Mouse (Mus musculus): Measurements from ENCODE around the gene Filip1. TPM values are rescaled to one million over a fixed set of nuclear protein-coding genes. Genes with fewer than 3 reads are reported as not detected.

The Filip1 gene
- polyA plus RNA-seq, 1 experiment from 2014 or later = 4.2 TPM

DNA sequence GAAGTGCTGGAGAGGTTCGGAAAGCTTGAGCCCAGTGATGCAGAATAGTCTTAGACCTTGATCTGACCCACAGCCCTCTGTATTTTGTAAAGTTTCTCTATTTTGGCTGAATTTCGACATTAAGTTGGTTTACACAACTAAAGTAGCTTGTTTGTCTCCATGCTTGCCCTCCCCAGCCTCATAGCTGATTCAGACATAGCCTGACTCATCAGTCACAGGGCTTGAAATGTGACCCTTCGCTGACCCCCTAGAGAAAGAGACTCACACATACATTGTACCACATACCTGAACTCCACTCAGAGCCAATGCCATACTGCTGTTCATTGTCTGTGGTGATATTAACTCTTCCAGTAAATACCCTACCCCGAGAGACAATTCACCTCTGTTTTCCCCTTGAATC lies 19.6 kb downstream of the Filip1 start:
- no peaks in the 10 kb centered on the region for H3K4me1 ChIP-seq (ENCODE audit: control insufficient read depth, insufficient read depth, low read length)
- H3K4me3 ChIP-seq (replicated peaks; ENCODE audit: low read depth, low read length) = no peak overlapping the region
- H3K27ac ChIP-seq (replicated peaks; ENCODE audit: low read depth, low read length) = no peak overlapping the region
- WGBS = 84% methylated on average over 4 of the region's 4 CpGs
- ATAC-seq (ENCODE audit: low FRiP score, low TSS enrichment) = no peak
- DNase-seq = no peak
- no peaks in the 10 kb centered on the region for H3K36me3 ChIP-seq (ENCODE audit: control insufficient read depth, insufficient read depth, low read length)
- H3K4me2 ChIP-seq (ENCODE audit: low read length) = no peak overlapping the region
- H3K9ac ChIP-seq (replicated peaks; ENCODE audit: low read length) = no peak overlapping the region
- H3K27me3 ChIP-seq (ENCODE audit: control insufficient read depth, insufficient read depth, low read length) = no peaks in the 10 kb centered on the region
- H3K9me3 ChIP-seq (ENCODE audit: control insufficient read depth, low read length) = no peaks in the 10 kb centered on the region

DNA sequence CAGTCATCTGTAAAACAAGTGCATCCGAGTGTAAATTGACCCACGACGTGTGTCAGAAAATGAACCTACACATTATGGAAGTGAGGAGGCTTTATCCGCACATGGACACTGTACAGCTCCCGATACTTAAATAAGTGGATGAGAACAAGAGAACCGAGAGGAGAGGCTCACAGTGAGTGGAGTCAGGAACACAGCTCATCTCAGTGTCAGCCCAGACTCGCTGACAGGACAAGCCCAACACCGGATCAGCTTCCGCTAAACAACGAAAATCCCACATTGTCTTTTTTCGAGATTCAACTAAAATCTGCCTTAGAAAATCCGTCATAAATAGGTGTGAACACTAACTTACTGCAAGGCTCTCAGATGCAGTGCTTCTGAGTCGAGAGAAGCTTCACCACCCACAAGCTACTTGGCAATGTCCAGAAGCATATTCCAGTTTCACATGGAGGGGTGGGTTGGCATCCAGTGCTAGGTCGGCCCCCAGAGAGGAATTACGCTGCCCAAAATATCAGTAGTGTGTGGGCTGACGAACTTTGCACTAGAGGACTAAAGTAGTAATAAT lies 22.1 kb downstream of the Filip1 start:
- no peak overlapping the region for H3K4me2 ChIP-seq (ENCODE audit: low read length)
- no peaks in the 10 kb centered on the region for H3K4me1 ChIP-seq (ENCODE audit: control insufficient read depth, insufficient read depth, low read length)
- WGBS = 83% methylated on average over 16 of the region's 16 CpGs
- H3K27me3 ChIP-seq (ENCODE audit: control insufficient read depth, insufficient read depth, low read length) = no peaks in the 10 kb centered on the region
- H3K9me3 ChIP-seq (ENCODE audit: control insufficient read depth, low read length) = no peaks in the 10 kb centered on the region
- H3K9ac ChIP-seq (replicated peaks; ENCODE audit: low read length) = no peak overlapping the region
- H3K27ac ChIP-seq (replicated peaks; ENCODE audit: low read depth, low read length) = no peak overlapping the region
- no peaks in the 10 kb centered on the region for H3K36me3 ChIP-seq (ENCODE audit: control insufficient read depth, insufficient read depth, low read length)
- H3K4me3 ChIP-seq (replicated peaks; ENCODE audit: low read depth, low read length) = no peak overlapping the region
- ATAC-seq (ENCODE audit: low FRiP score, low TSS enrichment) (no peak), DNase-seq (no peak)

DNA sequence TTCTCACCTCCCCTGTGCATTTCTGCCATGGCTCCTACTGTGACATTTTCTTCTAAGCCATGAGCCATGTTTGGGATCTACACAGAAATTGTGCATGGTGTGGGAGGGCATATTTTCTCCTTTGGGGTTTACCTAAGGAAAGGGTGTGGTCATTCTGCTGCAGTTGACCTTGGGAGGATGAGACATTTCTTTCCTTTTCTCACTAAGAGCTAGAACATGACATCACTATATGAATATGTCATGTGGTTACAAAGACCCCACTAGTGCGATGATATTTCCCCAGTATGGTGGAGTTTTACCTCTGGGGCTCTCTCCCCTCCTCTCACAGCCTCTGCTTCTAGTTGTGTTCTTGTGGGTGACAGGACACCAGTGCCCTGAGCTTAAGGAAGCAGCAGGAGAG lies 22.9 kb downstream of the Filip1 start:
- 93% methylated on average over 1 of the region's 1 CpGs for WGBS
- Histone ChIP-seq H3K4me2 (ENCODE audit: low read length) (no peak overlapping the region), H3K4me1 (ENCODE audit: control insufficient read depth, insufficient read depth, low read length) (no peaks in the 10 kb centered on the region)

DNA sequence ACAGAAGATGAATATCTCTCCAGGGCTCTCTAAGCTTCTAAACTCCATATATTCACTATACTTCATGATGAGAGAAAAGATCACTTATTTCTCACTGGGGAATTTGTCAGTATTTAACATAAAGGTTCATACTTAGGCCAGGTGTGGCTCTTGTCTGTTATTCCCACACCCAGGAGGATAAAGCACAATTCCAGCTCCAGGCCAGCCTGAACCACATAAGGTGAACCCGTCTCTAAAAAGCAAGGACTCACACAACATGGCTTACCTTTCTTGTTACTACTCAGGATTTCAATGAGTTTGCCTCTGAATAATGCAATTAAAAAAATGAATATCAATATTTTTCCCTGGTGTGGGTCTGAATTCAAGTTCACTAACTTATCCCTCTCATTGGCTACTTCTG lies 23.6 kb downstream of the Filip1 start:
- H3K4me3 ChIP-seq (replicated peaks; ENCODE audit: low read depth, low read length) = no peak overlapping the region
- no peak overlapping the region for H3K4me2 ChIP-seq (ENCODE audit: low read length)
- no peaks in the 10 kb centered on the region for H3K27me3 ChIP-seq (ENCODE audit: control insufficient read depth, insufficient read depth, low read length)
- H3K36me3 ChIP-seq (ENCODE audit: control insufficient read depth, insufficient read depth, low read length) = no peaks in the 10 kb centered on the region
- no peaks in the 10 kb centered on the region for H3K4me1 ChIP-seq (ENCODE audit: control insufficient read depth, insufficient read depth, low read length)
- H3K9me3 ChIP-seq (ENCODE audit: control insufficient read depth, low read length) = no peaks in the 10 kb centered on the region
- ATAC-seq (ENCODE audit: low FRiP score, low TSS enrichment) (no peak), DNase-seq (no peak)
- H3K27ac ChIP-seq (replicated peaks; ENCODE audit: low read depth, low read length) = no peak overlapping the region
- H3K9ac ChIP-seq (replicated peaks; ENCODE audit: low read length) = no peak overlapping the region
- WGBS = 95% methylated on average over 1 of the region's 1 CpGs

More for the DNA sequence above, 22.9 kb downstream of the Filip1 start:
- DNase-seq = no peak
- Histone ChIP-seq H3K27ac (replicated peaks; ENCODE audit: low read depth, low read length) (no peak overlapping the region), H3K9ac (replicated peaks; ENCODE audit: low read length) (no peak overlapping the region), H3K36me3 (ENCODE audit: control insufficient read depth, insufficient read depth, low read length) (no peaks in the 10 kb centered on the region), H3K4me3 (replicated peaks; ENCODE audit: low read depth, low read length) (no peak overlapping the region), H3K27me3 (ENCODE audit: control insufficient read depth, insufficient read depth, low read length) (no peaks in the 10 kb centered on the region), H3K9me3 (ENCODE audit: control insufficient read depth, low read length) (no peaks in the 10 kb centered on the region)
- ATAC-seq (ENCODE audit: low FRiP score, low TSS enrichment) = no peak

DNA sequence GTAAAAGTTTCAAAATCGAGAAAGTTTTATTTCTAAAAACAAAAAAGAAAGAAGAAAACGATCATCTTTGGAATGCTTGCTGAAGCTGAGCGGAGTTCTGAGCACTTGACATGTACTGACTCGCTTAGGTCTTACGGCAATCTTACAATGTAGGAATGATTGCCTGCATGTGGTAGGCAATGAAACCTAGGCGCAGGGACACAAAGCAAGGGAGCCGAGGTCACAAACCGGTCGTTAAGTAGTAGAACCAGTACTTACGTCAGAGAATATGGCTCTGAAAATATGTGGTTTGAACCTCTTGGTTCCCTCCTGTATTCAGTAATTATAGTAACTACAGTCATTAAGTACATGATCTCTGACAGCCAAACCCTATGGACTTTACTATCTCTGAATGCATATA lies 29.4 kb downstream of the Filip1 start:
- Histone ChIP-seq H3K4me2 (ENCODE audit: low read length) (no peak overlapping the region), H3K36me3 (ENCODE audit: control insufficient read depth, insufficient read depth, low read length) (no peaks in the 10 kb centered on the region), H3K9ac (replicated peaks; ENCODE audit: low read length) (no peak overlapping the region), H3K4me3 (replicated peaks; ENCODE audit: low read depth, low read length) (no peak overlapping the region), H3K27me3 (ENCODE audit: control insufficient read depth, insufficient read depth, low read length) (no peaks in the 10 kb centered on the region), H3K9me3 (ENCODE audit: control insufficient read depth, low read length) (no peaks in the 10 kb centered on the region), H3K4me1 (ENCODE audit: control insufficient read depth, insufficient read depth, low read length) (no peaks in the 10 kb centered on the region), H3K27ac (replicated peaks; ENCODE audit: low read depth, low read length) (no peak overlapping the region)
- ATAC-seq (ENCODE audit: low FRiP score, low TSS enrichment) (no peak), DNase-seq (no peak)
- 93% methylated on average over 10 of the region's 10 CpGs for WGBS

DNA sequence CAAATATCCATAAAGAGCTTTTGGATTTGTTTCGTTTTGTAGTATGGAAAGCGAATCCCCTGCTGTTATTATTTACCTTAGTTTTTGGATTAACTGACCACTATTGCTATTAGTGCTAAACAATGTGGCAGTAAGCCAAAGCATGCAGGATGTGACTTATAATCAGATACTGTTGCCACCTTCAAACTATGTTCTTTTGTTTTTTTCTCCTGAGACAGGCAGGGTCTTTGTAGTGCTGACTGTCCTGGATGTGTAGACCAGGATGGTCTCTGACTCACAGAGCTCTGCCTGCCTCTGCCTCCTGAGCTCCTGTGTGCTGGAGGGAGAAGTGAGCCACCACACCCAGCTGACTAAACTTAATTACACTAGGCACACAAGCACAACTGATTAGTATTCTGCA lies 33.4 kb downstream of the Filip1 start:
- H3K27me3 ChIP-seq (ENCODE audit: control insufficient read depth, insufficient read depth, low read length) = no peaks in the 10 kb centered on the region
- H3K9me3 ChIP-seq (ENCODE audit: control insufficient read depth, low read length) = no peaks in the 10 kb centered on the region
- H3K4me2 ChIP-seq (ENCODE audit: low read length) = no peak overlapping the region
- WGBS = 92% methylated on average over 2 of the region's 2 CpGs
- H3K4me3 ChIP-seq (replicated peaks; ENCODE audit: low read depth, low read length) = no peak overlapping the region
- no peaks in the 10 kb centered on the region for H3K36me3 ChIP-seq (ENCODE audit: control insufficient read depth, insufficient read depth, low read length)
- DNase-seq (no peak), ATAC-seq (ENCODE audit: low FRiP score, low TSS enrichment) (no peak)
- no peaks in the 10 kb centered on the region for H3K4me1 ChIP-seq (ENCODE audit: control insufficient read depth, insufficient read depth, low read length)
- no peak overlapping the region for H3K9ac ChIP-seq (replicated peaks; ENCODE audit: low read length)
- no peak overlapping the region for H3K27ac ChIP-seq (replicated peaks; ENCODE audit: low read depth, low read length)

DNA sequence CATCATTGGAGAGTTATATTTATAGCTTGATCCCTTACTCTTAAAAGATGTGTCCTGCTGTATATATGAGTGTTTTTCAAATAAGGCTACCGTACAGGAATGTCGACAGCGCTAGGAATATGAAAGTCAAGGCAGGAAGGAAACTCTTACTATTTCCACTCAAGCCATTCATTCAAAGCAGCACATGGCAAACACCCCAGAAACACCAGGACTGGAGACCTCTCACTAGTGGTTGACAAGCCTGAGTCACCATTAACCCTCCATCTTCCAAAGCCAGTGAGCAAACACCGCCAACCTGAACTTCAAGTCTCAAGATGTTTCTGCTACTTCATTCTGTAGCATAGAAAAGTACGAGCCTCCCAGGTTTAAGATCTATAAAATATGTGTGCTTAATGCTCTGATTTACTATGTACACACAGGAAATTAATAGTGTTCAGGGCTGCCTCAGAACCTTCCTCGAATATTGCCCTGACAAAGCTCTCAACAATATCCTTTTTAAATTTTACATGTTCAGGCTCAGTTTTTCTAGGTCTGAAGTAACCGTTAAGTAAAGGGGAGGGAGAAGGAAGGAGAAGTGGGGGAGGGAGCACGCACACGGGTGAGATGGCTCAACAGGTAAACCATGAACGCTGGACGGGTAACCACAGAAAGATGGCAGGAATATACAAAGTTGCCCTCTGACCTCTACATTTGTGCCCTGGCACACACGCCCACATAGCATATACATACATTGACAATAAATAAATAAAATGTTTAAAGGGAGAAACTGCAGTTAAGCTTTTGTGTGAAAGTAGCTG lies 34.2 kb downstream of the Filip1 start:
- no peaks in the 10 kb centered on the region for H3K36me3 ChIP-seq (ENCODE audit: control insufficient read depth, insufficient read depth, low read length)
- no peak for ATAC-seq (ENCODE audit: low FRiP score, low TSS enrichment)
- H3K4me1 ChIP-seq (ENCODE audit: control insufficient read depth, insufficient read depth, low read length) = no peaks in the 10 kb centered on the region
- 89% methylated on average over 12 of the region's 12 CpGs for WGBS
- no peaks in the 10 kb centered on the region for H3K9me3 ChIP-seq (ENCODE audit: control insufficient read depth, low read length)
- no peaks in the 10 kb centered on the region for H3K27me3 ChIP-seq (ENCODE audit: control insufficient read depth, insufficient read depth, low read length)
- no peak for DNase-seq
- no peak overlapping the region for H3K4me3 ChIP-seq (replicated peaks; ENCODE audit: low read depth, low read length)
- H3K4me2 ChIP-seq (ENCODE audit: low read length) = peak overlapping the region; percentile 46; the same call in 1 of the 2 replicates
- H3K27ac ChIP-seq (replicated peaks; ENCODE audit: low read depth, low read length) = no peak overlapping the region
- H3K9ac ChIP-seq (replicated peaks; ENCODE audit: low read length) = no peak overlapping the region

DNA sequence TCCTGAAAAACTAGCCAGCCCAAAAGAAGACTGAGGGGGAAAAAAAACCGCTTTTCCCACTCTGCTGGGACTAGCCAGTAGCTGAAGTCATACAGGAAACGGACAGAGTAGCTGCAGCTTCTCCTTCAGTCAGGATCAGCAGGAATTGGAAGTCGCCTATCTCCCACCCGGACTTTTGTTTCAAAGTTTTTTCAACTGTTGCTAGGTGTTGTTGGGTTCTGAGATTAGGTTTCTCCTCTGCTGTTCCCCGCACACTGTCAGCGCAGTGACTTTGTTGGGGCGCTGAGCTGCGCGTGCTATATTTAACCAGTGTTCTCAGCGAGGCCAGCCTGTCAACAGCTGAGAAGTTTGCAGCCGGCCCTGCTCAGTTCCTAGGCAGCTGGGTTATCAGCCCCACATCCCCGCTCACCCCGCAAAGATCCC lies 35.1 kb downstream of the Filip1 start:
- no peak overlapping the region for H3K27ac ChIP-seq (replicated peaks; ENCODE audit: low read depth, low read length)
- H3K36me3 ChIP-seq (ENCODE audit: control insufficient read depth, insufficient read depth, low read length) = no peaks in the 10 kb centered on the region
- WGBS = 17% methylated on average over 13 of the region's 13 CpGs
- H3K4me2 ChIP-seq (ENCODE audit: low read length) = peak overlapping the region; percentile 46
- H3K4me3 ChIP-seq (replicated peaks; ENCODE audit: low read depth, low read length) = 0 out of 2 replicates have a peak overlapping the region, but pooled peaks have one; percentile 7
- DNase-seq (peak; percentile 58), ATAC-seq (ENCODE audit: low FRiP score, low TSS enrichment) (no peak)
- H3K9me3 ChIP-seq (ENCODE audit: control insufficient read depth, low read length) = no peaks in the 10 kb centered on the region
- no peaks in the 10 kb centered on the region for H3K4me1 ChIP-seq (ENCODE audit: control insufficient read depth, insufficient read depth, low read length)
- no peaks in the 10 kb centered on the region for H3K27me3 ChIP-seq (ENCODE audit: control insufficient read depth, insufficient read depth, low read length)
- H3K9ac ChIP-seq (replicated peaks; ENCODE audit: low read length) = peak overlapping the region; percentile 36; the same call in 1 of the 2 replicates

DNA sequence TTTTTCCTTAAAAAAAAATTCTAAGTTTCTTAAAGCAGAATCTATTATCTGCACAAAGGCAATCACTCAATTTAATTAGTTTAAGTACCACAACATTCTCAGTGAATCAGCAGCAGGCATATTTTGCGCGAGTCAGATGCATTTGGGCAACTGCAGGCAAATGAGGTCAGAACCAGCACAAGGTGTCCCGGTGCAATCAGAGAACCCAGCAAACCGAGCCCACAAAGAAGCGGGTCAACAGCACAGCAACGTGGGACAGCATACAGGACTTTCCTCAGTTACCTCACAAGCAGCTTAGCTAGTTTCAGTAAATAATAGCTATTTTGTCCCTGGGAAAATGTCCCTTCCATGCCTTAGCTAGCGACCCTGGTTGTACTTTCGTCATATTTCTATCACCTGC lies 35.9 kb downstream of the Filip1 start:
- no peak overlapping the region for H3K27ac ChIP-seq (replicated peaks; ENCODE audit: low read depth, low read length)
- no peaks in the 10 kb centered on the region for H3K9me3 ChIP-seq (ENCODE audit: control insufficient read depth, low read length)
- ATAC-seq (ENCODE audit: low FRiP score, low TSS enrichment) = no peak
- H3K4me2 ChIP-seq (ENCODE audit: low read length) = no peak overlapping the region
- no peaks in the 10 kb centered on the region for H3K36me3 ChIP-seq (ENCODE audit: control insufficient read depth, insufficient read depth, low read length)
- H3K4me1 ChIP-seq (ENCODE audit: control insufficient read depth, insufficient read depth, low read length) = no peaks in the 10 kb centered on the region
- no peaks in the 10 kb centered on the region for H3K27me3 ChIP-seq (ENCODE audit: control insufficient read depth, insufficient read depth, low read length)
- no peak overlapping the region for H3K9ac ChIP-seq (replicated peaks; ENCODE audit: low read length)
- DNase-seq = no peak
- no peak overlapping the region for H3K4me3 ChIP-seq (replicated peaks; ENCODE audit: low read depth, low read length)
- 79% methylated on average over 8 of the region's 8 CpGs for WGBS

Data from midbrain, embryonic 14.5 days (tissue).